Mouse (Mus musculus): ENCODE measurements around the gene Ahrr. TPM values are rescaled to one million over a fixed set of nuclear protein-coding genes. Genes with fewer than 3 reads are reported as not detected.

Ahrr gene
- 1.4 and 1.5 TPM in 2 replicates for polyA plus RNA-seq (2014; fragmentation: Nextera tagmentation; extraction: Ambion mirVana)

DNA sequence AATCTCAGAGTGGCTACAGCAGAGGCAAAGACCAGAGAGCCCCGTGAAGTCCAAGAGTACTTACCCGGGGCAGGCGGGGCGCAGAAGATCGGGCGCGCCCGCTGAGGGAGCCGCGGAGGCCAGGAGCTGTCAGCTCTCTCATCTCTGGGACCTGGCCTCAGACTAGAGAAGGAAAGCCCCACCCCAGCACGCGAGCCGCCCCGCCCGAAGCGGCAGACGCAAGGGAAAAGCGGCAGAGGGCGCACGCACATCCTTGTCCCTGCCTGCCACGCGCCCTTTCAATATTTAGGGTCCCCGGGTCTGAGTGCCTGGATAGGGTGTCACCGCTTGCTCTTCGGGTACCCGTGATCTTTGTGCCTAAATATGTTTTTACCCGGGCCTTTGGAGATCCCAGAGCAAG, at the start of gene Ahrr:
Gene Ahrr (minus strand): TSS at position 165 of the 400 bp plus-strand sequence.
- H3K4me2 ChIP-seq, result peak within 1 kb of the TSS; percentile 43
- no peaks in the 10 kb centered on the region for H3K4me1 ChIP-seq (ENCODE audit: control insufficient read depth, insufficient read depth, low read length)
- H3K27me3 ChIP-seq (ENCODE audit: control insufficient read depth, insufficient read depth, low read length), result peaks cover 8% of the 10 kb centered on the region
- H3K27ac ChIP-seq (ENCODE audit: low read depth, low read length), result no peak within 1 kb of the TSS
- H3K9ac ChIP-seq (ENCODE audit: low read length), result 0 out of 2 replicates have a peak within 1 kb of the TSS, but pooled peaks have one; percentile 4
- H3K36me3 ChIP-seq (ENCODE audit: control insufficient read depth, insufficient read depth, low read length), result no peaks in the 10 kb centered on the region
- peak within 1 kb of the TSS; percentile 6; the same call in 1 of the 2 replicates for H3K4me3 ChIP-seq (ENCODE audit: low read depth, low read length)
- ATAC-seq (ENCODE audit: low FRiP score) (peak; percentile 82), DNase-seq (ENCODE audit: low spot score, missing footprints) (peak; percentile 88)
- WGBS, result under 1% methylated on average over 26 of the region's 27 CpGs
- no peaks in the 10 kb centered on the region for H3K9me3 ChIP-seq (ENCODE audit: control insufficient read depth, low read length)

DNA sequence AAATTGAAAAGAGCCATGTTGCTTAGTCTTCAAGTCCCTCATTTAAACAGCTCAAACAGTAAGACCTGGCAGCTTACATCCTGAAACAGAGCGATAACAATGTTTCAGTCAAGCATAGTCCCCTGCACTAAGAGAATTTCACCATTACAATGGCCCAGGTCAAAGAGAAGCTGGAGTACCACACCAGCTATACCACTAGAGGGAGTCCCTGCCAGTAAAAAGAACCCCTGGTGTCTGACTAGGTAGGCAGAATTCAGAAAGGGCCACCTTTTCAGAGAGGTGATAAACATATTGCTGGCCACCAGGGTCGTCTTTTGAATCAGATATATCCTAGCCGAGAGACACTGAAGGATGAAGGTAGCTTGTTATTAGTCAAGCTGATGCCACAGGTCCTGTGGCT, 48.9 kb upstream of the Ahrr start:
- H3K9ac ChIP-seq (ENCODE audit: low read length), result no peak overlapping the region
- 57% methylated on average over 3 of the region's 3 CpGs for WGBS
- no peaks in the 10 kb centered on the region for H3K9me3 ChIP-seq (ENCODE audit: control insufficient read depth, low read length)
- DNase-seq (ENCODE audit: low spot score, missing footprints) (peak; percentile 86), ATAC-seq (ENCODE audit: low FRiP score) (0 out of 2 replicates have a peak, but pooled peaks have one; percentile 57)
- H3K27me3 ChIP-seq (ENCODE audit: control insufficient read depth, insufficient read depth, low read length), result no peaks in the 10 kb centered on the region
- H3K36me3 ChIP-seq (ENCODE audit: control insufficient read depth, insufficient read depth, low read length), result peaks cover 12% of the 10 kb centered on the region; the same call in 1 of the 2 replicates
- H3K4me1 ChIP-seq (ENCODE audit: control insufficient read depth, insufficient read depth, low read length), result no peaks in the 10 kb centered on the region
- H3K4me2 ChIP-seq, result no peak overlapping the region
- no peak overlapping the region for H3K4me3 ChIP-seq (ENCODE audit: low read depth, low read length)
- no peak overlapping the region for H3K27ac ChIP-seq (ENCODE audit: low read depth, low read length)

GRCm38 (mm10) chr13:74329321-74329720, 37.2 kb upstream of the Ahrr start:
- H3K36me3 ChIP-seq (ENCODE audit: control insufficient read depth, insufficient read depth, low read length), result peaks cover 17% of the 10 kb centered on the region
- ATAC-seq (ENCODE audit: low FRiP score), result no peak
- no peak overlapping the region for H3K4me3 ChIP-seq (ENCODE audit: low read depth, low read length)
- no peak overlapping the region for H3K4me2 ChIP-seq
- H3K4me1 ChIP-seq (ENCODE audit: control insufficient read depth, insufficient read depth, low read length), result no peaks in the 10 kb centered on the region
- no peak for DNase-seq (ENCODE audit: low spot score, missing footprints)
- H3K27ac ChIP-seq (ENCODE audit: low read depth, low read length), result no peak overlapping the region
- no peak overlapping the region for H3K9ac ChIP-seq (ENCODE audit: low read length)
- no peaks in the 10 kb centered on the region for H3K27me3 ChIP-seq (ENCODE audit: control insufficient read depth, insufficient read depth, low read length)
- H3K9me3 ChIP-seq (ENCODE audit: control insufficient read depth, low read length), result no peaks in the 10 kb centered on the region

DNA sequence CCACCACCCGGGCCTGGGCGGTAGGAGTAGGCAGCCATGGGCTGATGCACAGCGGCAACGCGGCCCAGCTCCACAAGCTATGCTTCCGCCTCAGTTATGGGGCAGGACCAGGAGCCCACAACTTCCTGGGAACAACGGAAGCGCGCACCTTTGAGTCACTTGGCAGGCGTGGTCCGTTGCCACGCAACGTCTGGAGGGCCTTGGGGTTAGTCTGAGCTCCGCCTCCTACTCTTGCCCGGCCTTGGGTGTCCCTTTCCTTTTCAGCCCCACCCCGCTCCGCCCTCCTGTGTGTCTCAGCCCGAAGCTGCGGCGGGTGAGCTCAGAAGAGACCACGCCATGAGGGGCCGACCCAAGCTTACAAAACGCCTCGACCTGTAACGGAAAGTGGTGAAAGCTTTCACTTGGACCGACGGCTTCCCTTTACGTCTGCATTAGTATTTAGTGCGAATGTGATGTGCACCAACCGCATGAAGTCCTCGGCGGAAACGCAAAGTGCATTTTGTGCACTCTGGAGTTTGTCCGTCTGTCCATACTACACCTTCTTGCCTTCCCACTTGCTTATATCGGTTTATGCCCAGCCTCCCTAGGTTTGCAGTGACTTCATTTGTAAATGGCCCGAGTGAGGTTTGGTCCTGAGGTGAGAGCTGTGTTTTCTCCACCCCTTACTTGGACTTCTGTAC, 25.2 kb upstream of the Ahrr start, which contains the start of gene Pdcd6:
Gene Pdcd6 (minus strand): TSS at position 411 of the 680 bp plus-strand sequence.
- Histone ChIP-seq H3K27ac (ENCODE audit: low read depth, low read length) (no peak within 1 kb of the TSS; the same call in 1 of the 2 replicates), H3K27me3 (ENCODE audit: control insufficient read depth, insufficient read depth, low read length) (no peaks in the 10 kb centered on the region), H3K9ac (ENCODE audit: low read length) (peak within 1 kb of the TSS; percentile 83), H3K36me3 (ENCODE audit: control insufficient read depth, insufficient read depth, low read length) (peaks cover 10% of the 10 kb centered on the region; the same call in 1 of the 2 replicates), H3K4me1 (ENCODE audit: control insufficient read depth, insufficient read depth, low read length) (peaks cover 9% of the 10 kb centered on the region), H3K4me3 (ENCODE audit: low read depth, low read length) (peak within 1 kb of the TSS; percentile 82), H3K9me3 (ENCODE audit: control insufficient read depth, low read length) (no peaks in the 10 kb centered on the region), H3K4me2 (peak within 1 kb of the TSS; percentile 80)
- DNase-seq (ENCODE audit: low spot score, missing footprints) (peak; percentile 98), ATAC-seq (ENCODE audit: low FRiP score) (peak; percentile 99)
- under 1% methylated on average over 36 of the region's 36 CpGs for WGBS

DNA sequence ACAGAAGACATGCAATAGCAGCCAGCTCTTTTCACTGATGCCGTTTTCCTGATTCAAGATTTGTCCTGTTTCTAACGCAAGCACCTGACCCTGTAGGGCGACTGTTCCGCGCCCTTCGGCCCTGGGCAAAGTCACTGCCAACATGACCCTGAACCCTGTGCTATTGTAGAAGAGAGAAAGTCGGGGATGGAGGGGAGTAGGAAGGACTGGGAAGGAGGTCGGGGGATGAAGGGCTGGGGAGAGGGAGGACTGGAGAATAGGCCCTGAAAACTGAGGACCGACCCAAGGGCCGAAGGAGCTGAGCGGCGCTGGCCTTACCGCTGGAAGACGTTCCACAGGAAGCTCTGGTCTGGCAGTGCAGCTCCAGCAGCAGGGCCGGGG, 24.6 kb upstream of the Ahrr start:
- H3K36me3 ChIP-seq (ENCODE audit: control insufficient read depth, insufficient read depth, low read length), result peaks cover 5% of the 10 kb centered on the region; the same call in 1 of the 2 replicates
- WGBS, result 3% methylated on average over 15 of the region's 15 CpGs
- H3K4me2 ChIP-seq, result peak overlapping the region; percentile 80
- H3K27ac ChIP-seq (ENCODE audit: low read depth, low read length), result no peak overlapping the region; the same call in 1 of the 2 replicates
- H3K4me1 ChIP-seq (ENCODE audit: control insufficient read depth, insufficient read depth, low read length), result peaks cover 9% of the 10 kb centered on the region
- peak overlapping the region; percentile 82 for H3K4me3 ChIP-seq (ENCODE audit: low read depth, low read length)
- H3K9ac ChIP-seq (ENCODE audit: low read length), result peak overlapping the region; percentile 83
- ATAC-seq (ENCODE audit: low FRiP score) (no peak), DNase-seq (ENCODE audit: low spot score, missing footprints) (no peak)
- no peaks in the 10 kb centered on the region for H3K27me3 ChIP-seq (ENCODE audit: control insufficient read depth, insufficient read depth, low read length)
- H3K9me3 ChIP-seq (ENCODE audit: control insufficient read depth, low read length), result no peaks in the 10 kb centered on the region

- H3K36me3 ChIP-seq (ENCODE audit: control insufficient read depth, insufficient read depth, low read length), result peaks cover 4% of the 10 kb centered on the region; the same call in 1 of the 2 replicates
- no peaks in the 10 kb centered on the region for H3K27me3 ChIP-seq (ENCODE audit: control insufficient read depth, insufficient read depth, low read length)
- no peaks in the 10 kb centered on the region for H3K9me3 ChIP-seq (ENCODE audit: control insufficient read depth, low read length)
- peak overlapping the region; percentile 82 for H3K4me3 ChIP-seq (ENCODE audit: low read depth, low read length)
- no peak for ATAC-seq (ENCODE audit: low FRiP score)
- DNase-seq (ENCODE audit: low spot score, missing footprints), result no peak
- H3K4me2 ChIP-seq, result peak overlapping the region; percentile 80
- H3K27ac ChIP-seq (ENCODE audit: low read depth, low read length), result no peak overlapping the region
- H3K9ac ChIP-seq (ENCODE audit: low read length), result peak overlapping the region; percentile 83
- peaks cover 9% of the 10 kb centered on the region for H3K4me1 ChIP-seq (ENCODE audit: control insufficient read depth, insufficient read depth, low read length)
- WGBS, result 41% methylated on average over 4 of the region's 4 CpGs
Observed at GRCm38 (mm10) chr13:74316386-74316785, 24.3 kb upstream of the Ahrr start.

- Histone ChIP-seq H3K9ac (ENCODE audit: low read length) (no peak overlapping the region), H3K4me3 (ENCODE audit: low read depth, low read length) (no peak overlapping the region), H3K9me3 (ENCODE audit: control insufficient read depth, low read length) (no peaks in the 10 kb centered on the region), H3K4me2 (no peak overlapping the region), H3K36me3 (ENCODE audit: control insufficient read depth, insufficient read depth, low read length) (0 out of 2 replicates have a peak, but pooled peaks cover 2% of the 10 kb centered on the region), H3K4me1 (ENCODE audit: control insufficient read depth, insufficient read depth, low read length) (peaks cover 9% of the 10 kb centered on the region), H3K27ac (ENCODE audit: low read depth, low read length) (no peak overlapping the region), H3K27me3 (ENCODE audit: control insufficient read depth, insufficient read depth, low read length) (no peaks in the 10 kb centered on the region)
- WGBS, result 95% methylated on average over 3 of the region's 3 CpGs
- DNase-seq (ENCODE audit: low spot score, missing footprints) (peak; percentile 72), ATAC-seq (ENCODE audit: low FRiP score) (no peak)
Observed at GRCm38 (mm10) chr13:74314616-74315015, 22.5 kb upstream of the Ahrr start.

- Histone ChIP-seq H3K27me3 (ENCODE audit: control insufficient read depth, insufficient read depth, low read length) (no peaks in the 10 kb centered on the region), H3K9ac (ENCODE audit: low read length) (no peak overlapping the region), H3K4me1 (ENCODE audit: control insufficient read depth, insufficient read depth, low read length) (no peaks in the 10 kb centered on the region), H3K9me3 (ENCODE audit: control insufficient read depth, low read length) (no peaks in the 10 kb centered on the region), H3K27ac (ENCODE audit: low read depth, low read length) (no peak overlapping the region), H3K4me2 (no peak overlapping the region), H3K4me3 (ENCODE audit: low read depth, low read length) (no peak overlapping the region), H3K36me3 (ENCODE audit: control insufficient read depth, insufficient read depth, low read length) (peaks cover 9% of the 10 kb centered on the region; the same call in 1 of the 2 replicates)
- ATAC-seq (ENCODE audit: low FRiP score) (no peak), DNase-seq (ENCODE audit: low spot score, missing footprints) (no peak)
- WGBS, result 95% methylated on average over 1 of the region's 1 CpGs
Observed at GRCm38 (mm10) chr13:74305780-74306179, 13.6 kb upstream of the Ahrr start.

DNA sequence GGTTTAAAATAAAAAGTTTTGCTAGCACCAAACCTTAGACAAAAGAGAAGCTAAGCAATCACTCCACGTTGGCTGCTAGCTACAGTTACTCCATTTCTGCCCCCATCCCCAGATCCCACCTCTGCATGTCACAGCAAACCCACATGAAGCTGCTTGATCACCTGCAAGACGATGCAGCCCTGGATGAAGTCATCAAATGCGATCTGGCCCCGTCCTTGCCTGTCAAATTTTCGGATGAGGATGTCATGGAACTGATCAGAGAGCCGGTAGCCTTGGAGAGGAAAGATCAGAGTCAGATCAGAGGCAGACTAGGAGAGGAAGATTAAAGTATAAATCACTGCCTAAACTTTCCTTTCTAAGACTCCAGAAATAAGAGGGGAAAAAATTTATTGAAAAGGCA, 13.2 kb upstream of the Ahrr start:
- Histone ChIP-seq H3K4me3 (ENCODE audit: low read depth, low read length) (no peak overlapping the region), H3K4me2 (no peak overlapping the region), H3K9me3 (ENCODE audit: control insufficient read depth, low read length) (no peaks in the 10 kb centered on the region), H3K4me1 (ENCODE audit: control insufficient read depth, insufficient read depth, low read length) (no peaks in the 10 kb centered on the region), H3K9ac (ENCODE audit: low read length) (no peak overlapping the region), H3K36me3 (ENCODE audit: control insufficient read depth, insufficient read depth, low read length) (peaks cover 7% of the 10 kb centered on the region; the same call in 1 of the 2 replicates), H3K27ac (ENCODE audit: low read depth, low read length) (no peak overlapping the region), H3K27me3 (ENCODE audit: control insufficient read depth, insufficient read depth, low read length) (no peaks in the 10 kb centered on the region)
- 89% methylated on average over 6 of the region's 6 CpGs for WGBS
- ATAC-seq (ENCODE audit: low FRiP score) (no peak), DNase-seq (ENCODE audit: low spot score, missing footprints) (no peak)

All from midbrain, embryonic 11.5 days (tissue).